Mouse (Mus musculus) MEL (cell line): ENCODE measurements at regions not wholly inside any gene's neighbourhood (a gene's known extent, or its start where the extent isn't known, plus 50 kb on each side); places are given as distances from the start of the nearest gene placed in this dataset.

Experiments used
- DNase-seq: peaks from one replicate; pipeline ENCODE4 v3.0.0; 2011; ENCODE audit warnings: low read depth, low spot score
- H3K27ac ChIP-seq: 2 replicates; pipeline ENCODE4 v1.5.1; 2012; ENCODE audit warnings: low read depth, mild to moderate bottlenecking, control low read depth, low read length, moderate library complexity; ENCODE audit not compliant: control insufficient read depth
- H3K27me3 ChIP-seq, 2 experiments: fragments of 150-350 bp in 1 of 2; sonication (generic) in 1 of 2; 2 replicates each; pipeline ENCODE4 v1.6.1; 2012; ENCODE audit warnings: low read length in 2 of 2, mild to moderate bottlenecking in 2 of 2, improper control_type of control experiment in 1 of 2, moderate library complexity in 1 of 2; ENCODE audit not compliant: insufficient read depth in 2 of 2, control insufficient read depth in 1 of 2
- H3K36me3 ChIP-seq, 2 experiments: 2 replicates each; pipeline ENCODE4 v1.6.1; 2012 to 2014; ENCODE audit warnings: low read length in 2 of 2, improper control_type of control experiment in 1 of 2, inconsistent platforms in 1 of 2, mild to moderate bottlenecking in 1 of 2; ENCODE audit not compliant: insufficient read depth in 2 of 2, control insufficient read depth in 1 of 2
- H3K4me1 ChIP-seq, 2 experiments: fragments of 150-350 bp in 1 of 2; sonication (generic) in 1 of 2; 2 replicates each; pipeline ENCODE4 v1.6.1; 2012; ENCODE audit warnings: low read length in 2 of 2, improper control_type of control experiment in 1 of 2, mild to moderate bottlenecking in 1 of 2; ENCODE audit not compliant: insufficient read depth in 2 of 2, control insufficient read depth in 1 of 2
- H3K4me3 ChIP-seq, 2 experiments: fragments of 150-350 bp in 1 of 2; sonication (generic) in 1 of 2; 2 replicates each; pipeline ENCODE4 v1.5.1; 2012; ENCODE audit warnings: low read depth in 2 of 2, low read length in 2 of 2, mild to moderate bottlenecking in 2 of 2, moderate library complexity in 2 of 2, control low read depth in 1 of 2, improper control_type of control experiment in 1 of 2; ENCODE audit not compliant: control insufficient read depth in 1 of 2, insufficient read depth in 1 of 2
- H3K79me2 ChIP-seq: 2 replicates; pipeline ENCODE4 v1.6.1; 2012; ENCODE audit warnings: mild to moderate bottlenecking, low read length, moderate library complexity; ENCODE audit not compliant: control insufficient read depth, poor library complexity, insufficient read depth
- H3K9ac ChIP-seq: 2 replicates; pipeline ENCODE4 v1.6.1; 2012; ENCODE audit warnings: low read depth, mild to moderate bottlenecking, control low read depth, low read length, moderate library complexity; ENCODE audit not compliant: control insufficient read depth, poor library complexity, severe bottlenecking
- H3K9me3 ChIP-seq: fragments of 150-350 bp; sonication (generic); replicated peaks from 2 replicates; pipeline ENCODE4 v1.6.1; 2012; ENCODE audit warnings: mild to moderate bottlenecking, low read length, improper control_type of control experiment, moderate library complexity; ENCODE audit not compliant: insufficient read depth
- CHD1 ChIP-seq: IDR thresholded peaks from 2 replicates; pipeline ENCODE4 v1.6.1; 2012; ENCODE audit warnings: low read depth, mild to moderate bottlenecking, inconsistent platforms, low read length, improper control_type of control experiment
- CHD2 ChIP-seq: IDR thresholded peaks from 2 replicates; pipeline ENCODE4 v1.6.1; 2011; ENCODE audit warnings: low read length, improper control_type of control experiment
- CTCF ChIP-seq, 3 experiments: IDR thresholded peaks in 2 of 3; conservative IDR thresholded peaks in 1 of 3; 2 replicates each; pipeline ENCODE4 v1.5.1; 2011 to 2012; ENCODE audit warnings: low read length in 3 of 3, low read depth in 2 of 3, mild to moderate bottlenecking in 2 of 3, improper control_type of control experiment in 1 of 3, inconsistent platforms in 1 of 3, mixed read lengths in 1 of 3, moderate library complexity in 1 of 3; ENCODE audit not compliant: control insufficient read depth in 1 of 3, insufficient read depth in 1 of 3, poor library complexity in 1 of 3, severe bottlenecking in 1 of 3
- E2F4 ChIP-seq: IDR thresholded peaks from 2 replicates; pipeline ENCODE4 v1.6.1; 2011; ENCODE audit warnings: low read depth, low read length, improper control_type of control experiment, borderline replicate concordance
- ELF1 ChIP-seq: IDR thresholded peaks from 2 replicates; pipeline ENCODE4 v1.6.1; 2014; ENCODE audit warnings: low read depth, mild to moderate bottlenecking, inconsistent platforms, low read length, improper control_type of control experiment, moderate library complexity
- ETS1 ChIP-seq: IDR thresholded peaks from 2 replicates; pipeline ENCODE4 v1.6.1; 2012; ENCODE audit warnings: low read depth, mild to moderate bottlenecking, inconsistent platforms, low read length, improper control_type of control experiment, moderate library complexity
- GABPA ChIP-seq: IDR thresholded peaks from 2 replicates; pipeline ENCODE4 v1.6.1; 2012; ENCODE audit warnings: low read depth, mild to moderate bottlenecking, inconsistent platforms, low read length, improper control_type of control experiment, moderate library complexity
- GATA1 ChIP-seq: IDR thresholded peaks from 2 replicates; pipeline ENCODE4 v1.6.1; 2011; ENCODE audit warnings: low read depth, low read length, improper control_type of control experiment
- HCFC1 ChIP-seq: IDR thresholded peaks from 2 replicates; pipeline ENCODE4 v1.6.1; 2012; ENCODE audit warnings: low read depth, mild to moderate bottlenecking, inconsistent platforms, low read length, improper control_type of control experiment, moderate library complexity
- JUND ChIP-seq: IDR thresholded peaks from 2 replicates; pipeline ENCODE4 v1.6.1; 2011; ENCODE audit warnings: low read depth, mild to moderate bottlenecking, improper control_type of control experiment, low read length
- MAX ChIP-seq: IDR thresholded peaks from 2 replicates; pipeline ENCODE4 v1.6.1; 2011; ENCODE audit warnings: low read length, improper control_type of control experiment
- MAZ ChIP-seq: IDR thresholded peaks from 2 replicates; pipeline ENCODE4 v1.6.1; 2012; ENCODE audit warnings: low read depth, mild to moderate bottlenecking, inconsistent platforms, low read length, improper control_type of control experiment
- MEF2A ChIP-seq: IDR thresholded peaks from 2 replicates; pipeline ENCODE4 v1.6.1; 2014; ENCODE audit warnings: low read depth, mild to moderate bottlenecking, inconsistent platforms, low read length, improper control_type of control experiment; ENCODE audit not compliant: poor library complexity, insufficient replicate concordance, severe bottlenecking; ENCODE audit errors: extremely low read depth
- MXI1 ChIP-seq: IDR thresholded peaks from 2 replicates; pipeline ENCODE4 v1.6.1; 2011; ENCODE audit warnings: mild to moderate bottlenecking, low read depth, low read length, improper control_type of control experiment
- MYB ChIP-seq: IDR thresholded peaks from 2 replicates; pipeline ENCODE4 v1.6.1; 2011; ENCODE audit warnings: mild to moderate bottlenecking, low read depth, low read length, improper control_type of control experiment
- MYC ChIP-seq: IDR thresholded peaks from 2 replicates; pipeline ENCODE4 v1.6.1; 2011; ENCODE audit warnings: low read depth, mild to moderate bottlenecking, low read length, improper control_type of control experiment, moderate library complexity
- NELFE ChIP-seq: IDR thresholded peaks from 2 replicates; pipeline ENCODE4 v1.6.1; 2011; ENCODE audit warnings: low read depth, low read length, improper control_type of control experiment
- NRF1 ChIP-seq: IDR thresholded peaks from 2 replicates; pipeline ENCODE4 v1.6.1; 2014; ENCODE audit warnings: low read depth, mild to moderate bottlenecking, inconsistent platforms, low read length, improper control_type of control experiment, moderate library complexity; ENCODE audit not compliant: poor library complexity, insufficient read depth, severe bottlenecking
- POLR2A ChIP-seq, 2 experiments: IDR thresholded peaks; 2 replicates each; pipeline ENCODE4 v1.6.1; 2011 to 2012; ENCODE audit warnings: low read length in 2 of 2, mild to moderate bottlenecking in 2 of 2, control low read depth in 1 of 2, improper control_type of control experiment in 1 of 2, low read depth in 1 of 2, moderate library complexity in 1 of 2; ENCODE audit not compliant: control insufficient read depth in 1 of 2, insufficient read depth in 1 of 2, poor library complexity in 1 of 2
- POLR2AphosphoS2 ChIP-seq: IDR thresholded peaks from 2 replicates; pipeline ENCODE4 v1.6.1; 2011; ENCODE audit warnings: low read length, improper control_type of control experiment
- POLR2AphosphoS5 ChIP-seq: IDR thresholded peaks from 2 replicates; pipeline ENCODE4 v1.6.1; 2012; ENCODE audit warnings: low read depth, borderline replicate concordance, mild to moderate bottlenecking, inconsistent platforms, low read length, moderate library complexity, mixed read lengths
- RCOR1 ChIP-seq: IDR thresholded peaks from 2 replicates; pipeline ENCODE4 v1.6.1; 2012; ENCODE audit warnings: low read depth, mild to moderate bottlenecking, inconsistent platforms, low read length, improper control_type of control experiment
- TAL1 ChIP-seq: IDR thresholded peaks from 2 replicates; pipeline ENCODE4 v1.6.1; 2012; ENCODE audit warnings: mild to moderate bottlenecking, inconsistent platforms, low read length, moderate library complexity, mixed read lengths
- ZC3H11A ChIP-seq: IDR thresholded peaks from 2 replicates; pipeline ENCODE4 v1.6.1; 2012; ENCODE audit warnings: low read depth, mild to moderate bottlenecking, inconsistent platforms, low read length, improper control_type of control experiment
- ZKSCAN1 ChIP-seq: IDR thresholded peaks from 2 replicates; pipeline ENCODE4 v1.6.1; 2012; ENCODE audit warnings: low read depth, mild to moderate bottlenecking, inconsistent platforms, low read length, improper control_type of control experiment, moderate library complexity

- DNase-seq, result no peak
- H3K27me3 ChIP-seq, result no peaks in the 10 kb centered on the region
- TF ChIP-seq MYB, result no peak
- no peak for TF ChIP-seq MYC
- TF ChIP-seq ETS1, result no peak
- no peak for TF ChIP-seq GATA1
- TF ChIP-seq POLR2AphosphoS2, result no peak
- no peak for TF ChIP-seq ZC3H11A
- TF ChIP-seq MAX, result no peak
- no peak for TF ChIP-seq ZKSCAN1
- no peak for TF ChIP-seq CTCF (IDR thresholded peaks at IDR 0.05 in 2 of 3, conservative IDR thresholded peaks at IDR 0.05 in 1 of 3; ENCODE audit: control insufficient read depth in 1 of 3, insufficient read depth in 1 of 3, low read depth in 2 of 3, low read length in 3 of 3, poor library complexity in 1 of 3, severe bottlenecking in 1 of 3)
- TF ChIP-seq POLR2AphosphoS5, result no peak
- no peak for TF ChIP-seq JUND
- no peak for TF ChIP-seq E2F4
- TF ChIP-seq, all 39 proteins: peak for 0
- no peaks in the 10 kb centered on the region for H3K9me3 ChIP-seq
- no peaks in the 10 kb centered on the region for H3K79me2 ChIP-seq
- H3K36me3 ChIP-seq, result no peaks in the 10 kb centered on the region
- H3K4me3 ChIP-seq, result no peak overlapping the region
- no peaks in the 10 kb centered on the region for H3K4me1 ChIP-seq
- H3K9ac ChIP-seq, result no peak overlapping the region
- no peak overlapping the region for H3K27ac ChIP-seq
Observed at GRCm38 (mm10) chr3:146348921-146349320, 55.5 kb upstream of the Ssx2ip start.

GRCm38 (mm10) chr3:146349393-146349792 lies 55.0 kb upstream of the Ssx2ip start:
- no peak for DNase-seq
- no peak overlapping the region for H3K4me3 ChIP-seq
- H3K9me3 ChIP-seq, result no peaks in the 10 kb centered on the region
- no peak overlapping the region for H3K27ac ChIP-seq
- no peak overlapping the region for H3K9ac ChIP-seq
- H3K79me2 ChIP-seq, result no peaks in the 10 kb centered on the region
- no peaks in the 10 kb centered on the region for H3K27me3 ChIP-seq
- TF ChIP-seq MAX (no peak), HCFC1 (no peak), POLR2AphosphoS5 (no peak), ZC3H11A (no peak), POLR2A (IDR thresholded peaks at IDR 0.05; ENCODE audit: control insufficient read depth in 1 of 2, insufficient read depth in 1 of 2, low read depth in 1 of 2, low read length in 2 of 2, poor library complexity in 1 of 2) (no peak), GATA1 (no peak), NELFE (no peak), MEF2A (no peak), RCOR1 (no peak), CHD1 (no peak), TAL1 (no peak), CHD2 (no peak), MYC (no peak), JUND (no peak), GABPA (no peak), MXI1 (no peak), ZKSCAN1 (no peak), ELF1 (no peak), MAZ (no peak), NRF1 (no peak)
- TF ChIP-seq, all 39 proteins: peak for 0
- no peaks in the 10 kb centered on the region for H3K4me1 ChIP-seq
- no peaks in the 10 kb centered on the region for H3K36me3 ChIP-seq
